9 mouse cellular contexts compared by ENCODE assay signal in genomic region chr8:87830200-87830599, GRCm38 (mm10).
DNase-seq lines count a peak whose midpoint lies in the region; ATAC-seq and TF ChIP-seq lines count a peak whose summit lies in the region.
"Had no signal": no experiment of that assay in that cellular context is flagged by ENCODE, and none has a peak within 500 bp of the region (broad histone marks: within the 10 kb centered on the region; RNA-seq: fewer than 3 reads in every experiment).

No protein-coding gene starts in this region.

- TF ChIP-seq EP300 in liver, embryonic 14.5 days (IDR thresholded peaks at IDR 0.05; ENCODE audit: low read depth): no peak

- WGBS in forebrain, embryonic 12.5 days: 11% methylated on average over 5 of the region's 6 CpGs
- WGBS in forebrain, embryonic 16.5 days: 11% methylated on average over 6 of the region's 6 CpGs
- 15% methylated on average over 6 of the region's 6 CpGs for WGBS in liver, embryonic 14.5 days (ENCODE audit: insufficient replicate concordance)
- WGBS in limb, embryonic 10.5 days: 12% methylated on average over 6 of the region's 6 CpGs
- WGBS in intestine, embryonic 16.5 days: 39% methylated on average over 6 of the region's 6 CpGs

- no peak overlapping the region for H3K9ac ChIP-seq in forebrain, embryonic 12.5 days
- H3K9ac ChIP-seq in forebrain, embryonic 16.5 days (replicated peaks; ENCODE audit: low read depth, low read length): no peak overlapping the region
- H3K9ac ChIP-seq in liver, embryonic 14.5 days (replicated peaks): no peak overlapping the region
- no peak overlapping the region for H3K9ac ChIP-seq in intestine, embryonic 16.5 days (ENCODE audit: low read depth, low read length)
- H3K9ac ChIP-seq: liver, embryonic 13.5 days had no signal

- H3K9me3 ChIP-seq in forebrain, embryonic 12.5 days: no peaks in the 10 kb centered on the region
- no peaks in the 10 kb centered on the region for H3K9me3 ChIP-seq in forebrain, embryonic 16.5 days (ENCODE audit: control insufficient read depth, low read length)
- no peaks in the 10 kb centered on the region for H3K9me3 ChIP-seq in liver, embryonic 14.5 days (ENCODE audit: control insufficient read depth, low read length)
- H3K9me3 ChIP-seq in limb, embryonic 10.5 days (replicated peaks): no peaks in the 10 kb centered on the region
- no peaks in the 10 kb centered on the region for H3K9me3 ChIP-seq in intestine, embryonic 16.5 days (ENCODE audit: control insufficient read depth, low read length)
- H3K9me3 ChIP-seq: liver, embryonic 13.5 days had no signal

- TF ChIP-seq CTCF in liver, embryonic 14.5 days (IDR thresholded peaks at IDR 0.05; ENCODE audit: low read depth): peak; percentile 35; the same call in 1 of the 2 replicates

- H3K4me2 ChIP-seq in forebrain, embryonic 12.5 days: no peak overlapping the region
- H3K4me2 ChIP-seq in forebrain, embryonic 16.5 days (ENCODE audit: low read length): no peak overlapping the region
- H3K4me2 ChIP-seq in liver, embryonic 14.5 days (ENCODE audit: low read depth): no peak overlapping the region
- H3K4me2 ChIP-seq in intestine, embryonic 16.5 days (ENCODE audit: low read depth, low read length): no peak overlapping the region
- H3K4me2 ChIP-seq: liver, embryonic 13.5 days had no signal

- peaks cover 65% of the 10 kb centered on the region for H3K4me1 ChIP-seq in forebrain, embryonic 12.5 days
- peaks cover 46% of the 10 kb centered on the region for H3K4me1 ChIP-seq in forebrain, embryonic 16.5 days (replicated peaks; ENCODE audit: control insufficient read depth, insufficient read depth, low read length)
- H3K4me1 ChIP-seq in liver, embryonic 14.5 days (replicated peaks; ENCODE audit: control insufficient read depth in 2 of 2, insufficient read depth in 2 of 2, low read length in 1 of 2): no peaks in the 10 kb centered on the region
- peaks cover 82% of the 10 kb centered on the region for H3K4me1 ChIP-seq in limb, embryonic 10.5 days
- peaks cover 21% of the 10 kb centered on the region for H3K4me1 ChIP-seq in intestine, embryonic 16.5 days (ENCODE audit: control insufficient read depth, insufficient read depth, low read length)

- no peak for ATAC-seq in forebrain, embryonic 12.5 days (ENCODE audit: low FRiP score)
- ATAC-seq in forebrain, embryonic 16.5 days: no peak
- ATAC-seq in liver, embryonic 14.5 days (ENCODE audit: insufficient read depth): no peak
- no peak for ATAC-seq in intestine, embryonic 16.5 days

- DNase-seq in liver, embryonic 14.5 days (ENCODE audit: low read depth in 3 of 3, low spot score in 3 of 3): no peak
- no peak for DNase-seq in liver
- DNase-seq in R1 (ENCODE audit: low read depth, low spot score): peak; percentile 61
- peak; percentile 72 for DNase-seq in limb, embryonic 10.5 days (ENCODE audit: low spot score)
- no peak for DNase-seq in layer of hippocampus, postnatal 14 days (ENCODE audit: low spot score in 2 of 2)
- DNase-seq: liver, embryonic 13.5 days had no signal

- no peaks in the 10 kb centered on the region for H3K36me3 ChIP-seq in forebrain, embryonic 12.5 days (replicated peaks)
- H3K36me3 ChIP-seq in forebrain, embryonic 16.5 days (ENCODE audit: control insufficient read depth, insufficient read depth): no peaks in the 10 kb centered on the region
- H3K36me3 ChIP-seq in liver, embryonic 14.5 days (replicated peaks; ENCODE audit: control insufficient read depth, insufficient read depth, low read depth): no peaks in the 10 kb centered on the region
- H3K36me3 ChIP-seq in limb, embryonic 10.5 days: peaks cover 14% of the 10 kb centered on the region
- H3K36me3 ChIP-seq in intestine, embryonic 16.5 days (ENCODE audit: control insufficient read depth, insufficient read depth, low read length): no peaks in the 10 kb centered on the region
- H3K36me3 ChIP-seq: liver, embryonic 13.5 days had no signal

- H3K27me3 ChIP-seq in forebrain, embryonic 12.5 days: no peaks in the 10 kb centered on the region
- no peaks in the 10 kb centered on the region for H3K27me3 ChIP-seq in forebrain, embryonic 16.5 days (replicated peaks; ENCODE audit: control insufficient read depth, insufficient read depth, low read length)
- no peaks in the 10 kb centered on the region for H3K27me3 ChIP-seq in liver, embryonic 14.5 days (ENCODE audit: control insufficient read depth, insufficient read depth, low read length)
- H3K27me3 ChIP-seq in limb, embryonic 10.5 days (ENCODE audit: low read depth, poor library complexity, severe bottlenecking): no peaks in the 10 kb centered on the region
- H3K27me3 ChIP-seq in intestine, embryonic 16.5 days (replicated peaks; ENCODE audit: control insufficient read depth, insufficient read depth, low read length): no peaks in the 10 kb centered on the region
- H3K27me3 ChIP-seq: liver, embryonic 13.5 days had no signal

- H3K4me3 ChIP-seq in forebrain, embryonic 12.5 days (replicated peaks): no peak overlapping the region
- H3K4me3 ChIP-seq in forebrain, embryonic 16.5 days (replicated peaks; ENCODE audit: low read length): no peak overlapping the region
- H3K4me3 ChIP-seq in liver, embryonic 14.5 days (ENCODE audit: insufficient read depth in 1 of 2, low read depth in 2 of 2, low read length in 2 of 2): no peak overlapping the region
- no peak overlapping the region for H3K4me3 ChIP-seq in limb, embryonic 10.5 days
- no peak overlapping the region for H3K4me3 ChIP-seq in intestine, embryonic 16.5 days (ENCODE audit: low read length)
- H3K4me3 ChIP-seq: liver, embryonic 13.5 days had no signal

- H3K27ac ChIP-seq in forebrain, embryonic 12.5 days: peak overlapping the region; percentile 85
- no peak overlapping the region for H3K27ac ChIP-seq in forebrain, embryonic 16.5 days (ENCODE audit: low read length)
- H3K27ac ChIP-seq in liver, embryonic 14.5 days: no peak overlapping the region
- peak overlapping the region; percentile 91 for H3K27ac ChIP-seq in limb, embryonic 10.5 days
- no peak overlapping the region for H3K27ac ChIP-seq in intestine, embryonic 16.5 days (ENCODE audit: low read length)
- H3K27ac ChIP-seq: liver, embryonic 13.5 days had no signal

Comparison
In these comparisons a context has a peak if more than half of its experiments do, and no peak if none do; other contexts are left out.
1. H3K27ac ChIP-seq: peak in forebrain, embryonic 12.5 days (single experiment) and limb, embryonic 10.5 days (single experiment); none in forebrain, embryonic 16.5 days (single experiment), liver, embryonic 14.5 days (single experiment) and intestine, embryonic 16.5 days (single experiment).
2. DNase-seq: peak in R1 (single experiment) and limb, embryonic 10.5 days (single experiment); none in liver, embryonic 14.5 days (0 of 3), liver (single experiment) and layer of hippocampus, postnatal 14 days (0 of 2).